19 mouse cellular contexts compared by ENCODE assay signal in the genomic region with DNA sequence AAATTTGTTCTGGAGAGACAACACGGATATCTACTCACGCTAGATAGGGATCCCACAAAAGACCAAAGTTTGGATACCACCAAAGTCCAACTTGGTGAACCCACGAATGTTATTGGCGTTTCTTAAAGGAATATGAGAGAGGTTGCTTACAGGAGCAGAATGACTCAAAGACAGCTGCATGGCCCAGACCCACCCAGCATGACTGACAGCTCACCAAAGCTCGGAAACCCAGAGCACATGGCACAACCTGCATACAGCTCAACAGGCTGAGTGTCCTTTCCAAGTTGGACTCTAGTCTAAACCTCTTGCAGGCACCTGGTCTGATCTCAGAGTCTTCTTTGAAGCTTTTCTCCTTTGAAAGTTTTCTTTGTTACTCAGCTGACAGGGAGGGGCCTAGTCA.
"Had no signal": no experiment of that assay in that cellular context is flagged by ENCODE, and none has a peak within 500 bp of the region (broad histone marks: within the 10 kb centered on the region; RNA-seq: fewer than 3 reads in every experiment).

No protein-coding gene starts in this region.

- H3K36me3 ChIP-seq: neural tube, embryonic 15.5 days had no signal

- DNase-seq: kidney, postnatal 25 days; layer of hippocampus, adult 9-11 months; layer of hippocampus, postnatal 36 days; liver, embryonic 13.5 days; lung, adult 2 months; lung, postnatal 14 days; lung, postnatal 4 days; midbrain, embryonic 14.5 days; retina, postnatal 1 day; thymus, adult 2 months; thymus, postnatal 14 days; thymus, postnatal 4 days had no signal

- H3K27me3 ChIP-seq: liver, embryonic 13.5 days; neural tube, embryonic 12.5 days; neural tube, embryonic 15.5 days had no signal

- H3K27ac ChIP-seq: kidney, postnatal 0 days; layer of hippocampus, adult 2 months; left cerebral cortex, adult 2 months; liver, embryonic 13.5 days; neural tube, embryonic 12.5 days; neural tube, embryonic 15.5 days; stomach, postnatal 0 days had no signal

- H3K4me1 ChIP-seq: neural tube, embryonic 12.5 days; neural tube, embryonic 15.5 days had no signal

- H3K4me3 ChIP-seq: layer of hippocampus, adult 2 months; left cerebral cortex, adult 2 months; liver, embryonic 13.5 days; neural tube, embryonic 12.5 days; neural tube, embryonic 15.5 days had no signal

- H3K4me2 ChIP-seq: liver, embryonic 13.5 days; midbrain, embryonic 11.5 days; neural tube, embryonic 12.5 days; neural tube, embryonic 15.5 days had no signal

- H3K9me3 ChIP-seq: liver, embryonic 13.5 days; neural tube, embryonic 12.5 days; neural tube, embryonic 15.5 days had no signal

- H3K9ac ChIP-seq: liver, embryonic 13.5 days; neural tube, embryonic 12.5 days; neural tube, embryonic 15.5 days had no signal
